Mouse (Mus musculus) bone marrow, adult 2 months (tissue): ENCODE measurements at regions not wholly inside any gene's neighbourhood (a gene's known extent, or its start where the extent isn't known, plus 50 kb on each side); places are given as distances from the start of the nearest gene placed in this dataset.

ENCODE experiments used
- CTCF ChIP-seq: fragments of 200-500 bp; IDR thresholded peaks from 2 replicates; pipeline ENCODE4 v1.5.1; 2011; ENCODE audit warnings: low read length, control low read depth; ENCODE audit not compliant: control insufficient read depth, insufficient read depth
- POLR2A ChIP-seq: fragments of 200-500 bp; IDR thresholded peaks from 2 replicates; pipeline ENCODE4 v1.6.1; 2011; ENCODE audit warnings: low read depth, mild to moderate bottlenecking, control low read depth, low read length, borderline replicate concordance; ENCODE audit not compliant: control insufficient read depth

GRCm38 (mm10) chr2:50961049-50961448 is 187.9 kb downstream of the Rnd3 start:
- TF ChIP-seq CTCF (no peak), POLR2A (no peak)
